8 mouse cellular contexts compared by ENCODE assay signal in the genomic region with DNA sequence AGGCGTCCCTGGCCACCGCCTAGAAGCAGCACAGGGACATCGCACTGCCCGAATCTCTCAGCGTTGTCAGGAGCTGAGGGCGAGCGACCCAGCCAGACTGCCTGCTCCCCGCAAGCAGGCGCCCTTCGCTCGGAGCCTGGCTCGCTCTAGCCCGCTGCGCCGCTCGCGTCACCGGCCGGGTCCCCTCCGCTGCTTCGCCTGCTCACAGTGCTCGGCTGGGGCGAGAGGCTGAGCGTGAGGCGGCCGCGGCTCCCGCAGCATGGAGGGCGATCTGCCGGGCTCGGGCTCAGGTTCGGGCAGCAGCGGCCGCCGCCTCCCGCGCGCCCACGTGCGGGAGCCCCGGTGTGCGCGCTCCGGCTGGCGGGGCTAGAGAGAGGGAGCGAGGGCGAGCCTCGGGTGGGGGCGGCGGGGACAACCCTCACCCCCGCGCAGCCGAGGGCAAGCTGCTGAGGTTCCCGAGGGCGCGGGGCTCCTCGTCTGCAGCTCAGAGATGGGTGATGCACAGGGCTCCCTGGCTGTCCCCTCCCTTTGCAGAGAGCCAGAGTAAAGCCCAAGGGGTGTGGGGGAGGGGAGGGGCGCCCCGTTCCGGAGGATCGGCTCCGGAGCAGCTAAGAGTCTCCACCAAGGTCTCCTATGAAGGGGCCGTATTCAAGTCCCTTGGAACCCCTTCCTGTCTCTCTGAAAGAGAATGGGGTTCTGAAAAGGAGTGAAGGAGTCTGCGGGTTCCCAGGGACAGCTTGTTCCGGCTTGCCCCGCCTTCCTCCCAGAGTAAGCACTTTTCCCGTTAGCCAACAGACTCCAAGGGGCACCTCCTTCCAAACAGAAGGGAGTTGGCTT. TPM values are rescaled to one million over a fixed set of nuclear protein-coding genes. Genes with fewer than 3 reads are reported as not detected.
DNase-seq lines count a peak whose midpoint lies in the region; TF ChIP-seq lines count a peak whose summit lies in the region.

A gene (minus strand): TSS at position 273 of the 837 bp plus-strand sequence.

- H3K9ac ChIP-seq in ES-Bruce4 (ENCODE audit: low read depth, poor library complexity, severe bottlenecking): peak within 1 kb of the TSS; percentile 60

- no peaks in the 10 kb centered on the region for H3K36me3 ChIP-seq in ES-Bruce4 (ENCODE audit: control insufficient read depth, insufficient read depth, low read length, poor library complexity, severe bottlenecking)

- intact Hi-C loops in heart, postnatal 14 days (cut with DNase I): no loop called here

- H3K4me1 ChIP-seq in ES-Bruce4 (ENCODE audit: control insufficient read depth, insufficient read depth, low read length): no peaks in the 10 kb centered on the region

- DNase-seq in brain, embryonic 14.5 days (ENCODE audit: low read depth): peak; percentile 82
- DNase-seq in forelimb bud, embryonic 11.5 days (ENCODE audit: low read depth, low spot score): peak; percentile 29
- peak; percentile 40 to 45 for DNase-seq in heart, postnatal 14 days
- DNase-seq in layer of hippocampus, postnatal 14 days (ENCODE audit: low spot score in 2 of 2): peak; percentile 57 to 66
- DNase-seq in lung, postnatal 14 days: peak; percentile 4
- DNase-seq in right cerebral cortex, postnatal 4 days: peak; percentile 61
- no peak for DNase-seq in spleen, postnatal 36 days (ENCODE audit: low spot score in 2 of 2)

- TF ChIP-seq CTCF in ES-Bruce4 (IDR thresholded peaks at IDR 0.05; ENCODE audit: low read depth, low read length): no peak
- no peak for TF ChIP-seq CTCF in brain, embryonic 14.5 days (IDR thresholded peaks at IDR 0.05; ENCODE audit: borderline replicate concordance, extremely low read depth, insufficient read depth, insufficient read length)

- peaks cover 18% of the 10 kb centered on the region for H3K27me3 ChIP-seq in ES-Bruce4 (ENCODE audit: control insufficient read depth, insufficient read depth, low read length, poor library complexity, severe bottlenecking)

- H3K27ac ChIP-seq in ES-Bruce4 (ENCODE audit: insufficient read depth, low read length): no peak within 1 kb of the TSS

- H3K4me3 ChIP-seq in ES-Bruce4 (ENCODE audit: low read depth, low read length): peak within 1 kb of the TSS; percentile 57

- no peak for TF ChIP-seq POLR2A in ES-Bruce4 (IDR thresholded peaks at IDR 0.05; ENCODE audit: insufficient read depth, low read length)
- peak; percentile 28 for TF ChIP-seq POLR2A in brain, embryonic 14.5 days (IDR thresholded peaks at IDR 0.05; ENCODE audit: borderline replicate concordance, extremely low read depth, insufficient read depth, insufficient read length, poor library complexity, severe bottlenecking)

- no peaks in the 10 kb centered on the region for H3K9me3 ChIP-seq in ES-Bruce4 (replicated peaks; ENCODE audit: control insufficient read depth, insufficient read depth, low read length, poor library complexity, severe bottlenecking)

- TF ChIP-seq EP300 in ES-Bruce4 (IDR thresholded peaks at IDR 0.05; ENCODE audit: insufficient read depth, low read depth, low read length): no peak

RNA-seq across cellular contexts. Expression of the gene that starts here (rescaled TPM):
- polyA plus RNA-seq in ES-Bruce4 (2011; ENCODE audit: insufficient read depth, insufficient read length, low read depth, missing spikeins): 0.41 and 0.42 TPM in 2 replicates
- polyA plus RNA-seq in brain, embryonic 14.5 days (2012; rRNA removed): 3.1 and 6.1 TPM in 2 replicates
- total RNA-seq in heart, postnatal 14 days (2021): 10 to 100 TPM; 55.8 to 57.5 TPM
- total RNA-seq in layer of hippocampus, postnatal 14 days (2021): 10 to 100 TPM in 1 of 2 experiments, 1 to 10 TPM in 1; 9.9 to 18.7 TPM

Comparison
In these comparisons a context has a peak if more than half of its experiments do, and no peak if none do; other contexts are left out.
1. DNase-seq: peak in brain, embryonic 14.5 days (single experiment), forelimb bud, embryonic 11.5 days (single experiment), heart, postnatal 14 days (2 of 2), layer of hippocampus, postnatal 14 days (2 of 2), lung, postnatal 14 days (single experiment) and right cerebral cortex, postnatal 4 days (single experiment); none in spleen, postnatal 36 days (0 of 2).